Mouse (Mus musculus): ENCODE data around the gene Atf5. TPM values are rescaled to one million over a fixed set of nuclear protein-coding genes. Genes with fewer than 3 reads are reported as not detected.
A peak's percentile ranks its signal among the peaks of the same experiment; 100 is the strongest.

Atf5 gene
- polyA plus RNA-seq, 1 experiment, result 21.6 TPM

- Histone ChIP-seq H3K27ac (ENCODE audit: control insufficient read depth, insufficient read depth, low read depth, low read length) (no peak overlapping the region), H3K36me3 (ENCODE audit: control insufficient read depth, insufficient read depth, low read length) (no peaks in the 10 kb centered on the region), H3K27me3 (ENCODE audit: control insufficient read depth, insufficient read depth, low read length) (no peaks in the 10 kb centered on the region), H3K4me1 (ENCODE audit: control insufficient read depth, insufficient read depth, low read length) (peaks cover 13% of the 10 kb centered on the region), H3K4me3 (ENCODE audit: control insufficient read depth, low read depth, low read length) (no peak overlapping the region)
- TF ChIP-seq POLR2A (IDR thresholded peaks at IDR 0.05; ENCODE audit: control insufficient read depth, low read depth, low read length) (no peak), CTCF (IDR thresholded peaks at IDR 0.05; ENCODE audit: control insufficient read depth, insufficient read depth, insufficient replicate concordance, low read depth, low read length) (no peak)
These were observed 19.0 kb upstream of the Atf5 start for GRCm38 (mm10) chr7:44835373-44836015.

- no peak overlapping the region for H3K27ac ChIP-seq (ENCODE audit: control insufficient read depth, insufficient read depth, low read depth, low read length)
- peaks cover 2% of the 10 kb centered on the region; the same call in 1 of the 2 replicates for H3K36me3 ChIP-seq (ENCODE audit: control insufficient read depth, insufficient read depth, low read length)
- no peaks in the 10 kb centered on the region for H3K27me3 ChIP-seq (ENCODE audit: control insufficient read depth, insufficient read depth, low read length)
- TF ChIP-seq CTCF (IDR thresholded peaks at IDR 0.05; ENCODE audit: control insufficient read depth, insufficient read depth, insufficient replicate concordance, low read depth, low read length) (no peak), POLR2A (IDR thresholded peaks at IDR 0.05; ENCODE audit: control insufficient read depth, low read depth, low read length) (no peak)
- peaks cover 2% of the 10 kb centered on the region for H3K4me1 ChIP-seq (ENCODE audit: control insufficient read depth, insufficient read depth, low read length)
- H3K4me3 ChIP-seq (ENCODE audit: control insufficient read depth, low read depth, low read length), result no peak overlapping the region
These were observed 16.3 kb upstream of the Atf5 start for GRCm38 (mm10) chr7:44832763-44833162.

- no peak overlapping the region for H3K4me3 ChIP-seq (ENCODE audit: control insufficient read depth, low read depth, low read length)
- peaks cover 2% of the 10 kb centered on the region; the same call in 1 of the 2 replicates for H3K36me3 ChIP-seq (ENCODE audit: control insufficient read depth, insufficient read depth, low read length)
- H3K27ac ChIP-seq (ENCODE audit: control insufficient read depth, insufficient read depth, low read depth, low read length), result no peak overlapping the region
- no peaks in the 10 kb centered on the region for H3K27me3 ChIP-seq (ENCODE audit: control insufficient read depth, insufficient read depth, low read length)
- TF ChIP-seq POLR2A (IDR thresholded peaks at IDR 0.05; ENCODE audit: control insufficient read depth, low read depth, low read length) (no peak), CTCF (IDR thresholded peaks at IDR 0.05; ENCODE audit: control insufficient read depth, insufficient read depth, insufficient replicate concordance, low read depth, low read length) (no peak)
- peaks cover 2% of the 10 kb centered on the region for H3K4me1 ChIP-seq (ENCODE audit: control insufficient read depth, insufficient read depth, low read length)
These were observed 12.2 kb upstream of the Atf5 start for GRCm38 (mm10) chr7:44828706-44829105.

DNA sequence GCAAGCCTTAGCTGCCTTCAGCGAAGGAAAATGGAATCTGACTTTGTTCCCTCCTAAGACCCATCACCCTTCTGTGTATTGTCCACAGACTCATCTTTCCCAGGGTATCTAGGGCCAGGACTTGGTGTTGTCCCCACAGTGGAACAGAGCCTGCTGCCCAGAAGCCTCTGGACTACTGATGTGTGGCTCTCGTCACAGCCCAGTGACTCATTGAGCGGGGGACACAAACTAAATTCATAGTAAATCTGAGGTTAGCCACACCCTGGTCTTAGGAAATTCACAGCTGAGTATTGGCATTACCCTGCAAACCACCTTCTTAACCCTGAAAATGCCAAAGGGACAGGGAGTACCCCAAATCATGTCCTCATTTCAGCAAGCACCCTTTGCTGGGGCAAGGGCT, 10.3 kb upstream of the Atf5 start:
- TF ChIP-seq CTCF (IDR thresholded peaks at IDR 0.05; ENCODE audit: control insufficient read depth, insufficient read depth, insufficient replicate concordance, low read depth, low read length) (no peak), POLR2A (IDR thresholded peaks at IDR 0.05; ENCODE audit: control insufficient read depth, low read depth, low read length) (no peak)
- Histone ChIP-seq H3K36me3 (ENCODE audit: control insufficient read depth, insufficient read depth, low read length) (peaks cover 2% of the 10 kb centered on the region; the same call in 1 of the 2 replicates), H3K27me3 (ENCODE audit: control insufficient read depth, insufficient read depth, low read length) (no peaks in the 10 kb centered on the region), H3K27ac (ENCODE audit: control insufficient read depth, insufficient read depth, low read depth, low read length) (no peak overlapping the region), H3K4me3 (ENCODE audit: control insufficient read depth, low read depth, low read length) (no peak overlapping the region), H3K4me1 (ENCODE audit: control insufficient read depth, insufficient read depth, low read length) (peaks cover 2% of the 10 kb centered on the region; the same call in 1 of the 2 replicates)

- H3K4me1 ChIP-seq (ENCODE audit: control insufficient read depth, insufficient read depth, low read length), result peaks cover 3% of the 10 kb centered on the region
- peaks cover 2% of the 10 kb centered on the region; the same call in 1 of the 2 replicates for H3K36me3 ChIP-seq (ENCODE audit: control insufficient read depth, insufficient read depth, low read length)
- TF ChIP-seq CTCF (IDR thresholded peaks at IDR 0.05; ENCODE audit: control insufficient read depth, insufficient read depth, insufficient replicate concordance, low read depth, low read length), result peak; percentile 15; the same call in 1 of the 2 replicates
- TF ChIP-seq POLR2A (IDR thresholded peaks at IDR 0.05; ENCODE audit: control insufficient read depth, low read depth, low read length), result no peak
- H3K4me3 ChIP-seq (ENCODE audit: control insufficient read depth, low read depth, low read length), result no peak overlapping the region
- H3K27ac ChIP-seq (ENCODE audit: control insufficient read depth, insufficient read depth, low read depth, low read length), result no peak overlapping the region
- no peaks in the 10 kb centered on the region for H3K27me3 ChIP-seq (ENCODE audit: control insufficient read depth, insufficient read depth, low read length)
These were observed 8.4 kb upstream of the Atf5 start for GRCm38 (mm10) chr7:44824872-44825271.

- Histone ChIP-seq H3K27ac (ENCODE audit: control insufficient read depth, insufficient read depth, low read depth, low read length) (no peak overlapping the region), H3K4me3 (ENCODE audit: control insufficient read depth, low read depth, low read length) (no peak overlapping the region), H3K27me3 (ENCODE audit: control insufficient read depth, insufficient read depth, low read length) (no peaks in the 10 kb centered on the region), H3K4me1 (ENCODE audit: control insufficient read depth, insufficient read depth, low read length) (peaks cover 10% of the 10 kb centered on the region), H3K36me3 (ENCODE audit: control insufficient read depth, insufficient read depth, low read length) (peaks cover 3% of the 10 kb centered on the region; the same call in 1 of the 2 replicates)
- TF ChIP-seq POLR2A (IDR thresholded peaks at IDR 0.05; ENCODE audit: control insufficient read depth, low read depth, low read length), result no peak
These were observed 7.0 kb upstream of the Atf5 start for GRCm38 (mm10) chr7:44823409-44823808.

GRCm38 (mm10) chr7:44821666-44822448, 5.4 kb upstream of the Atf5 start:
- no peaks in the 10 kb centered on the region for H3K27me3 ChIP-seq (ENCODE audit: control insufficient read depth, insufficient read depth, low read length)
- H3K4me3 ChIP-seq (ENCODE audit: control insufficient read depth, low read depth, low read length), result no peak overlapping the region
- H3K27ac ChIP-seq (ENCODE audit: control insufficient read depth, insufficient read depth, low read depth, low read length), result no peak overlapping the region
- peaks cover 3% of the 10 kb centered on the region; the same call in 1 of the 2 replicates for H3K36me3 ChIP-seq (ENCODE audit: control insufficient read depth, insufficient read depth, low read length)
- H3K4me1 ChIP-seq (ENCODE audit: control insufficient read depth, insufficient read depth, low read length), result peaks cover 10% of the 10 kb centered on the region
- TF ChIP-seq CTCF (IDR thresholded peaks at IDR 0.05; ENCODE audit: control insufficient read depth, insufficient read depth, insufficient replicate concordance, low read depth, low read length) (no peak), POLR2A (IDR thresholded peaks at IDR 0.05; ENCODE audit: control insufficient read depth, low read depth, low read length) (no peak)
